14 mouse cellular contexts compared by ENCODE assay signal in the genomic region with DNA sequence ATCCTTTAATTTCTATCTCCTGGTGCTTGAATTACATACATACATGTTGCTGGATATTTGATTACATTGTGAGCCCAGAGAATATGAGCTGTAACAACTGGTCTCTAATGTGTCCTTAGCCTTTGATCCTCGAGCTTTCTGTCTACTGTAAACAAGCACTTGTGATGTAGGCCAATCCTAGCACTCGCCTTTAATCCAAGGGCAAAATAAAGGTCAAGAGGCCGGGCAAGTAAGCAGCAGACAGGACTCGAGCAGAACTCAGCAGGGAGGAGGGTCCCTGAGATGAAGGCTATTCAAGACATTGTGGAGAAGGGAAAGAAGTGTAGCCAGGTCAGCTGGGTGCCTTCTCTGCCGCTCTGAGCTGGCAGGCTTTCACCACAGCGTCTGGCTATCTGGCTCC. TPM values are rescaled to one million over a fixed set of nuclear protein-coding genes. Genes with fewer than 3 reads are reported as not detected.
DNase-seq lines count a peak whose midpoint lies in the region; ATAC-seq and TF ChIP-seq lines count a peak whose summit lies in the region.
"Had no signal": no experiment of that assay in that cellular context is flagged by ENCODE, and none has a peak within 500 bp of the region (broad histone marks: within the 10 kb centered on the region; RNA-seq: fewer than 3 reads in every experiment).

No protein-coding gene starts in this region.

- H3K36me3 ChIP-seq in hindbrain, postnatal 0 days (ENCODE audit: insufficient read depth, low read length): no peaks in the 10 kb centered on the region
- no peaks in the 10 kb centered on the region for H3K36me3 ChIP-seq in hindbrain, embryonic 16.5 days (ENCODE audit: control insufficient read depth, insufficient read depth, low read length)
- no peaks in the 10 kb centered on the region for H3K36me3 ChIP-seq in intestine, embryonic 14.5 days (ENCODE audit: control insufficient read depth, insufficient read depth, low read length)
- H3K36me3 ChIP-seq: embryonic facial prominence, embryonic 13.5 days; liver, embryonic 15.5 days; midbrain, embryonic 13.5 days had no signal

- H3K4me1 ChIP-seq in hindbrain, postnatal 0 days (ENCODE audit: insufficient read depth, low read length): no peaks in the 10 kb centered on the region
- peaks cover 11% of the 10 kb centered on the region for H3K4me1 ChIP-seq in hindbrain, embryonic 16.5 days (ENCODE audit: control insufficient read depth, insufficient read depth, low read depth, low read length)
- H3K4me1 ChIP-seq in intestine, embryonic 14.5 days (replicated peaks; ENCODE audit: control insufficient read depth, insufficient read depth, low read length): peaks cover 20% of the 10 kb centered on the region

- 19% methylated on average over 6 of the region's 6 CpGs for WGBS in hindbrain, postnatal 0 days
- 13% methylated on average over 6 of the region's 6 CpGs for WGBS in hindbrain, embryonic 16.5 days
- WGBS in intestine, embryonic 14.5 days: 27% methylated on average over 6 of the region's 6 CpGs

- TF ChIP-seq CTCF in hindbrain, postnatal 0 days (IDR thresholded peaks at IDR 0.05; ENCODE audit: low read depth): no peak

- no peaks in the 10 kb centered on the region for H3K27me3 ChIP-seq in hindbrain, postnatal 0 days (ENCODE audit: insufficient read depth, low read length)
- H3K27me3 ChIP-seq in hindbrain, embryonic 16.5 days (replicated peaks; ENCODE audit: control insufficient read depth, insufficient read depth, low read length): no peaks in the 10 kb centered on the region
- no peaks in the 10 kb centered on the region for H3K27me3 ChIP-seq in intestine, embryonic 14.5 days (replicated peaks; ENCODE audit: control insufficient read depth, insufficient read depth, low read length)
- H3K27me3 ChIP-seq: embryonic facial prominence, embryonic 13.5 days; liver, embryonic 15.5 days; midbrain, embryonic 13.5 days; neural tube, embryonic 15.5 days had no signal

- peak overlapping the region; percentile 17; the same call in 1 of the 2 replicates for H3K9ac ChIP-seq in hindbrain, postnatal 0 days (replicated peaks; ENCODE audit: low read length)
- H3K9ac ChIP-seq in hindbrain, embryonic 16.5 days (ENCODE audit: low read depth, low read length): no peak overlapping the region
- no peak overlapping the region for H3K9ac ChIP-seq in intestine, embryonic 14.5 days (ENCODE audit: low read length)
- H3K9ac ChIP-seq: embryonic facial prominence, embryonic 13.5 days; liver, embryonic 15.5 days; midbrain, embryonic 13.5 days; neural tube, embryonic 15.5 days had no signal

- no peak for DNase-seq in hindbrain, postnatal 0 days (ENCODE audit: low spot score)
- peak; percentile 3 for DNase-seq in embryo, embryonic 10.5 days (ENCODE audit: low spot score)
- DNase-seq in intestine, embryonic 14.5 days (ENCODE audit: low spot score): no peak
- peak; percentile 17 for DNase-seq in kidney, postnatal 14 days
- DNase-seq in thymus, postnatal 4 days: no peak
- DNase-seq in spleen, postnatal 14 days (ENCODE audit: low spot score in 2 of 2): no peak
- DNase-seq in layer of hippocampus, postnatal 25 days (ENCODE audit: extremely low spot score in 1 of 2, low spot score in 1 of 2): no peak
- DNase-seq: thymus, adult 18-20 months had no signal

- H3K9me3 ChIP-seq in hindbrain, postnatal 0 days (ENCODE audit: low read length): no peaks in the 10 kb centered on the region
- H3K9me3 ChIP-seq in hindbrain, embryonic 16.5 days (ENCODE audit: control insufficient read depth, low read length): no peaks in the 10 kb centered on the region
- no peaks in the 10 kb centered on the region for H3K9me3 ChIP-seq in intestine, embryonic 14.5 days (ENCODE audit: control insufficient read depth, low read length)
- H3K9me3 ChIP-seq: embryonic facial prominence, embryonic 13.5 days; liver, embryonic 15.5 days; midbrain, embryonic 13.5 days; neural tube, embryonic 15.5 days had no signal

- no peak overlapping the region for H3K4me3 ChIP-seq in hindbrain, postnatal 0 days (ENCODE audit: low read length)
- H3K4me3 ChIP-seq in hindbrain, embryonic 16.5 days (ENCODE audit: low read length): no peak overlapping the region
- no peak overlapping the region for H3K4me3 ChIP-seq in intestine, embryonic 14.5 days (ENCODE audit: low read depth, low read length)
- H3K4me3 ChIP-seq: embryonic facial prominence, embryonic 13.5 days; left cerebral cortex, adult 2 months; liver, embryonic 15.5 days; midbrain, embryonic 13.5 days; neural tube, embryonic 15.5 days had no signal

- no peak overlapping the region for H3K27ac ChIP-seq in hindbrain, postnatal 0 days
- no peak overlapping the region for H3K27ac ChIP-seq in hindbrain, embryonic 16.5 days (ENCODE audit: low read depth, low read length)
- H3K27ac ChIP-seq in intestine, embryonic 14.5 days (ENCODE audit: low read depth): peak overlapping the region; percentile 27; the same call in 1 of the 2 replicates
- H3K27ac ChIP-seq: embryonic facial prominence, embryonic 13.5 days; left cerebral cortex, adult 2 months; liver, embryonic 15.5 days; midbrain, embryonic 13.5 days; neural tube, embryonic 15.5 days had no signal

- H3K4me2 ChIP-seq in hindbrain, postnatal 0 days (ENCODE audit: low read depth, low read length): no peak overlapping the region
- no peak overlapping the region for H3K4me2 ChIP-seq in hindbrain, embryonic 16.5 days (ENCODE audit: low read length)
- no peak overlapping the region for H3K4me2 ChIP-seq in intestine, embryonic 14.5 days (ENCODE audit: low read length)
- H3K4me2 ChIP-seq: embryonic facial prominence, embryonic 13.5 days; liver, embryonic 15.5 days; midbrain, embryonic 13.5 days; neural tube, embryonic 15.5 days had no signal

- no peak for ATAC-seq in hindbrain, postnatal 0 days
- ATAC-seq in hindbrain, embryonic 16.5 days: no peak
- no peak for ATAC-seq in intestine, embryonic 14.5 days (replicated peaks; ENCODE audit: low FRiP score, low TSS enrichment, low read depth)
- ATAC-seq: midbrain, embryonic 13.5 days had no signal

RNA-seq across cellular contexts. Expression of gene Lclat1, which starts 4.8 kb away (rescaled TPM):
- 37.1 and 47.7 TPM in 2 replicates for total RNA-seq in hindbrain, postnatal 0 days (2014; rRNA removed)
- 8.9 and 9.8 TPM in 2 replicates for polyA plus RNA-seq in hindbrain, postnatal 0 days (2015; fragmentation: Nextera tagmentation; extraction: Ambion mirVana)
- 13.8 and 18.8 TPM in 2 replicates for polyA plus RNA-seq in hindbrain, embryonic 16.5 days (2015; fragmentation: Nextera tagmentation; extraction: Ambion mirVana)
- 29.2 and 34.6 TPM in 2 replicates for polyA plus RNA-seq in intestine, embryonic 14.5 days (2014; fragmentation: Nextera tagmentation; extraction: Ambion mirVana)
- total RNA-seq in layer of hippocampus, postnatal 25 days (2021): 10 to 100 TPM; 29.9 to 33.2 TPM

Comparison
In these comparisons a context has a peak if more than half of its experiments do, and no peak if none do; other contexts are left out.
1. DNase-seq: peak in embryo, embryonic 10.5 days (single experiment) and kidney, postnatal 14 days (single experiment); none in hindbrain, postnatal 0 days (single experiment), intestine, embryonic 14.5 days (single experiment), thymus, postnatal 4 days (single experiment), spleen, postnatal 14 days (0 of 2) and layer of hippocampus, postnatal 25 days (0 of 2).